Mouse (Mus musculus) c-Kit-negative CD71-positive TER-119-positive erythroid progenitor cells, embryonic 14.5 days (primary cell): Measurements from ENCODE around the gene Cd5.

Source experiments
- DNase-seq: peaks from one replicate; pipeline ENCODE4 v3.0.0-alpha.2; 2013; ENCODE audit warnings: low read depth, low spot score

Gene Cd5

GRCm38 (mm10) chr19:10671319-10671718, 67.5 kb downstream of the Cd5 start:
- DNase-seq: no peak
